Mouse (Mus musculus) stomach, embryonic 14.5 days (tissue): ENCODE results near the gene Myo15b. TPM values are rescaled to one million over a fixed set of nuclear protein-coding genes. Genes with fewer than 3 reads are reported as not detected.
"Not testable (repeated sequence)": the region's sequence is repeated elsewhere in the genome, so short reads cannot be mapped to it uniquely, and the experiment has no call there.

ENCODE experiments used
- ATAC-seq: fragments of 200-750 bp; cut with Nextera tagmentation; 2 replicates; pipeline ENCODE4 v1.8.0; 2017; ENCODE audit warnings: low read depth, moderate TSS enrichment; ENCODE audit not compliant: insufficient number of reproducible peaks, insufficient read depth, low FRiP score
- H3K27ac ChIP-seq: fragments of 300-500 bp; sonication (generic); 2 replicates; pipeline ENCODE4 v1.5.1; 2014; ENCODE audit warnings: mild to moderate bottlenecking, low read length, moderate library complexity, mixed read lengths
- H3K27me3 ChIP-seq: fragments of 300-500 bp; sonication (generic); 2 replicates; pipeline ENCODE4 v1.6.1; 2014; ENCODE audit warnings: low read length, control low read depth, mixed read lengths; ENCODE audit not compliant: control insufficient read depth, insufficient read depth
- H3K36me3 ChIP-seq: fragments of 300-500 bp; sonication (generic); 2 replicates; pipeline ENCODE4 v1.6.1; 2014; ENCODE audit warnings: mild to moderate bottlenecking, control low read depth, low read length, moderate library complexity, mixed read lengths; ENCODE audit not compliant: control insufficient read depth, insufficient read depth
- H3K4me1 ChIP-seq: fragments of 300-500 bp; sonication (generic); 2 replicates; pipeline ENCODE4 v1.6.1; 2014; ENCODE audit warnings: low read length, control low read depth, mixed read lengths; ENCODE audit not compliant: control insufficient read depth, insufficient read depth
- H3K4me2 ChIP-seq: fragments of 300-500 bp; sonication (generic); replicated peaks from 2 replicates; pipeline ENCODE4 v1.6.1; 2014; ENCODE audit warnings: low read depth, low read length, control low read depth
- H3K4me3 ChIP-seq: fragments of 300-500 bp; sonication (generic); 2 replicates; pipeline ENCODE4 v1.5.1; 2014; ENCODE audit warnings: low read depth, low read length, control low read depth
- H3K9ac ChIP-seq: fragments of 300-500 bp; sonication (generic); replicated peaks from 2 replicates; pipeline ENCODE4 v1.6.1; 2014; ENCODE audit warnings: low read depth, mild to moderate bottlenecking, control low read depth, low read length, moderate library complexity, mixed read lengths
- H3K9me3 ChIP-seq: fragments of 300-500 bp; sonication (generic); 2 replicates; pipeline ENCODE4 v1.6.1; 2016; ENCODE audit warnings: low read depth, low read length, control low read depth; ENCODE audit not compliant: control insufficient read depth
- WGBS: fragments of 180-500 bp; shearing (Covaris S2); extraction: QIAGEN DNeasy Blood & Tissue Kit; methylation state at CpG from one replicate; pipeline ENCODE4 v1.1.7; 2014; 5-methylcytosine and 5-hydroxymethylcytosine counted together
- polyA plus RNA-seq: library from polyadenylated mRNA; unstranded; fragments of >200 nt; fragmentation: Nextera tagmentation; extraction: Ambion mirVana; gene quantifications from 2 replicates; pipeline ENCODE4 v1.2.1, GENCODE M21; 2014

The Myo15b gene
- polyA plus RNA-seq, 1 experiment from 2014 or later: 3.1 TPM

- Histone ChIP-seq H3K9ac (no peak overlapping the region), H3K4me2 (no peak overlapping the region), H3K9me3 (no peaks in the 10 kb centered on the region), H3K4me3 (no peak overlapping the region), H3K27me3 (no peaks in the 10 kb centered on the region), H3K36me3 (peaks cover 7% of the 10 kb centered on the region; the same call in 1 of the 2 replicates), H3K4me1 (peaks cover 35% of the 10 kb centered on the region), H3K27ac (peak overlapping the region; percentile 88; the same call in 1 of the 2 replicates)
- WGBS: 65% methylated on average over 5 of the region's 5 CpGs
- peak; percentile 80 for ATAC-seq
Measured at GRCm38 (mm10) chr11:115843891-115844239, 14.3 kb upstream of the Myo15b start.

DNA sequence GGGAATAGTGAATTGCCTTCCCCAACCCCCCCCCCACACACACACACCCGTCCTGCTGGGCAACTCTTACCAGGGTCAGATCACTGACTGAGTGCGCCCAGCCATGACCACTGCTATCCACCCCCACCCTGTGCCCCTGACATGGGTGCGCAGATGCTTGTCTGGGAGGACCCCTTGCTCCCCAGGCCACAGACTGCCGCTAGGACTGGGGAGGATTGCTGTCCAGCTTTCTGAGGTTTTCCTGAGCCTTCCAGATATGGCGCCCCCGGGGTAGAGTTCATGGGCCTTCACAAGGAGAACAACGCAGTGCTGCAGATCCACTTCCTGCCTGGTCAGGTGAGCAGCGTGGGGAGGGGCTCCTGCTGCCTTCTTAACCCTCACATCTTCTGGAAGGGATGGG is 14.0 kb upstream of the Myo15b start:
- ATAC-seq: no peak; the same call in none of the 2 replicates
- Histone ChIP-seq H3K27ac (peak overlapping the region; percentile 88), H3K4me1 (peaks cover 32% of the 10 kb centered on the region), H3K4me2 (no peak overlapping the region), H3K9me3 (no peaks in the 10 kb centered on the region), H3K27me3 (no peaks in the 10 kb centered on the region), H3K9ac (no peak overlapping the region), H3K36me3 (peaks cover 7% of the 10 kb centered on the region; the same call in 1 of the 2 replicates), H3K4me3 (no peak overlapping the region)
- WGBS: 62% methylated on average over 8 of the region's 8 CpGs

- WGBS: 90% methylated on average over 2 of the region's 2 CpGs
- no peak overlapping the region for H3K9ac ChIP-seq
- no peaks in the 10 kb centered on the region for H3K27me3 ChIP-seq
- no peak overlapping the region for H3K4me3 ChIP-seq
- H3K4me1 ChIP-seq: peaks cover 25% of the 10 kb centered on the region
- H3K36me3 ChIP-seq: peaks cover 16% of the 10 kb centered on the region
- no peak for ATAC-seq
- H3K9me3 ChIP-seq: no peaks in the 10 kb centered on the region
- H3K4me2 ChIP-seq: no peak overlapping the region
- no peak overlapping the region for H3K27ac ChIP-seq
Measured at GRCm38 (mm10) chr11:115845819-115846218, 12.4 kb upstream of the Myo15b start.

DNA sequence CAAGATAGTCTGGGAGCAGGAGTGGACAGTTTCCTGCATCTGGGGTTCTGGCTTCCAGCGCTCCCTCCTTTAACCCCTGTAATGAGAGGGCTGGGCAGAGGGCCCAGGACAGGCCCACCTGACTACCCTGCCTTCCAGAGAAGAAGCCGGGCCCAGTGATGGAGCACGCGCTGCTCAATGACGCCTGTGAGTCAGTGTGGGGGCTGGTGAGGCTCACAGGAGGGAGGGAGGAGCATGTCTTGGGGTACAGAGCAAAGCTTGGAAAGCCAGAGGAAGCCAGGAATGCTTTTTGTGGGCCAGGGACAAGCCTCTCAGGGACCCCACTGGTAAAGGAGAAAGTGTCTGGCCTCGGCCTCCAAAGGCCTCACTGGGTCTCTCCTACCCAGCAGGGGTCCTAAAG is 3.5 kb upstream of the Myo15b start:
- no peak for ATAC-seq
- no peaks in the 10 kb centered on the region for H3K9me3 ChIP-seq
- WGBS: 78% methylated on average over 6 of the region's 6 CpGs
- peaks cover 18% of the 10 kb centered on the region for H3K36me3 ChIP-seq
- H3K4me1 ChIP-seq: 0 out of 2 replicates have a peak, but pooled peaks cover 5% of the 10 kb centered on the region
- no peak overlapping the region for H3K4me2 ChIP-seq
- H3K9ac ChIP-seq: no peak overlapping the region
- no peak overlapping the region for H3K4me3 ChIP-seq
- peaks cover 19% of the 10 kb centered on the region for H3K27me3 ChIP-seq
- no peak overlapping the region for H3K27ac ChIP-seq

GRCm38 (mm10) chr11:115857146-115857545 is 1.1 kb upstream of the Myo15b start:
- not testable (repeated sequence) for H3K4me2 ChIP-seq, H3K4me3 ChIP-seq, ATAC-seq, H3K4me1 ChIP-seq, H3K36me3 ChIP-seq, H3K9ac ChIP-seq, H3K9me3 ChIP-seq, H3K27ac ChIP-seq
- 91% methylated on average over 4 of the region's 4 CpGs for WGBS
- peaks cover 27% of the 10 kb centered on the region for H3K27me3 ChIP-seq

GRCm38 (mm10) chr11:115857936-115858335 is 270 bp upstream of the Myo15b start:
- no peaks in the 10 kb centered on the region for H3K9me3 ChIP-seq
- H3K36me3 ChIP-seq: peaks cover 6% of the 10 kb centered on the region; the same call in 1 of the 2 replicates
- 0 out of 2 replicates have a peak, but pooled peaks cover 5% of the 10 kb centered on the region for H3K4me1 ChIP-seq
- no peak for ATAC-seq
- H3K27me3 ChIP-seq: peaks cover 27% of the 10 kb centered on the region
- no peak overlapping the region for H3K27ac ChIP-seq
- H3K4me3 ChIP-seq: no peak overlapping the region
- no peak overlapping the region for H3K9ac ChIP-seq
- H3K4me2 ChIP-seq: no peak overlapping the region
- WGBS: 53% methylated on average over 13 of the region's 13 CpGs

DNA sequence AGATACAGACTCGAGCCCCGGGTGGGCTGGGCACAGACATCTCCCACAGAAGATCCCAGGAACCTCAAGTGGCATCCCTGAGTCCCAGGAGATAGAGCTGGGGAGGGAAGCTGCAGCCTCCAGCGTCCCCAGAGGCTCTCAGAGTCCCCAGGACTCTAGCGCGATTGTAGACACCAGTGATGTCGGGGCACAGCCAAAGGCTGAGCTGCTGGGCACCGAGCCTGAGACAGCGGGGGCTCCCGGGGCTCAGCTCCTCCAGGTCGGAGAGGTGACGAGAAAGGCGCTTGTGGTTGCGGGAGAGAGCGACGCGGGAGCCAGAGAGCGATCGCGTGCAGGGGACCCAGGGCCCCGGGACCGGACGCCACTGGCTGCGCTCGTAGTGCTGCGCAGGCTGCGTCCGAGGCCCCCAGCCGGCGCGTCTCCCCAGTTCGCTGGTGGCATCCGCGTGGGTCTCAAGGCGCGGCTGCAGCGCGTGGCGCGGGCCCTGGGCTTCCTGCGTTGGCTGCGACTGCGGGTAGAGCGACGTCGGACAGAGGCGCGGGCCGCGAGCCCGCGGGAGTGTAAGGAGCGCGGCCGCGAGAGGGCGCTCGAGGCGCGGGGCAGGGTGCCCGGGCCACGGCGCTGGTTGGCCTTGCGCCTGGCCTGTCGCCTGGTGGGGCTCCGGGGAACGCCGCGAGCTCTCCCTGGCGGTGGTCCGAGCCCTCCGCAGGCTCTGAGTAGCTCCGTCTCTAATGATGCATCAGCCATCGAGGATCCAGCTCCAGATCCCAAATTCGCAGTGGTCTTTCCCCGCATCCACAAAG is 1.1 kb downstream of the Myo15b start:
- H3K36me3 ChIP-seq: peaks cover 4% of the 10 kb centered on the region; the same call in 1 of the 2 replicates
- 0 out of 2 replicates have a peak, but pooled peaks cover 5% of the 10 kb centered on the region for H3K4me1 ChIP-seq
- WGBS: 2% methylated on average over 64 of the region's 75 CpGs
- H3K9ac ChIP-seq: peak overlapping the region; percentile 42; the same call in 1 of the 2 replicates
- H3K27ac ChIP-seq: no peak overlapping the region
- no peaks in the 10 kb centered on the region for H3K9me3 ChIP-seq
- peak overlapping the region; percentile 39 for H3K4me3 ChIP-seq
- ATAC-seq: peak; percentile 83
- peak overlapping the region; percentile 69 for H3K4me2 ChIP-seq
- H3K27me3 ChIP-seq: peaks cover 27% of the 10 kb centered on the region

DNA sequence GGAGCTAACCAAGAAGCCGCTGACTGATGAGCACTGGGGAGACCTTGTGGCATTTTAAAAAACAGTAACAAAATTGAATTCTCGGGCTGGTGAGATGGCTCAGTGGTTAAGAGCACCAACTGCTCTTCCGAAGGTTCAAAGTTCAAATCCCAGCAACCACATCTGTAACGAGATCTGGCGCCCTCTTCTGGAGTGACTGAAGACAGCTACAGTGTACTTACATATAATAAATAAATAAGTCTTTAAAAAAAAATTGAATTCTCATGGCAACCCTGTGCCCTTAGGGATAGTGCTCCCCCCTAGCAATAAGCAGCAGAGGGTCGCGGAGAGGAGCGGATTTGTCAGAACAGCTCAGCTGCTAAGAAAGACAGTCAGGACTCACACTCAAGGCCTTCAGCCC is 5.7 kb downstream of the Myo15b start:
- H3K9ac ChIP-seq: no peak overlapping the region
- no peak for ATAC-seq
- H3K4me3 ChIP-seq: no peak overlapping the region
- H3K36me3 ChIP-seq: no peaks in the 10 kb centered on the region
- 79% methylated on average over 8 of the region's 8 CpGs for WGBS
- no peak overlapping the region for H3K27ac ChIP-seq
- 0 out of 2 replicates have a peak, but pooled peaks cover 5% of the 10 kb centered on the region for H3K4me1 ChIP-seq
- no peak overlapping the region for H3K4me2 ChIP-seq
- no peaks in the 10 kb centered on the region for H3K9me3 ChIP-seq
- peaks cover 15% of the 10 kb centered on the region for H3K27me3 ChIP-seq
